ENCODE assay signal across 16 mouse cellular contexts in genomic region chr6:88715378-88715781, GRCm38 (mm10). TPM values are rescaled to one million over a fixed set of nuclear protein-coding genes. Genes with fewer than 3 reads are reported as not detected.
DNase-seq lines count a peak whose midpoint lies in the region; ATAC-seq and TF ChIP-seq lines count a peak whose summit lies in the region.
"Had no signal": no experiment of that assay in that cellular context is flagged by ENCODE, and none has a peak within 500 bp of the region (broad histone marks: within the 10 kb centered on the region; RNA-seq: fewer than 3 reads in every experiment).

No protein-coding gene starts in this region.

- H3K4me2 ChIP-seq in hindbrain, postnatal 0 days (ENCODE audit: low read depth, low read length), result no peak overlapping the region
- H3K4me2 ChIP-seq in hindbrain, embryonic 13.5 days, result no peak overlapping the region
- H3K4me2 ChIP-seq in forebrain, embryonic 11.5 days (ENCODE audit: low read depth, low read length, severe bottlenecking), result no peak overlapping the region
- H3K4me2 ChIP-seq in midbrain, postnatal 0 days (ENCODE audit: low read depth, low read length, poor library complexity, severe bottlenecking), result no peak overlapping the region
- H3K4me2 ChIP-seq: limb, embryonic 12.5 days; stomach, embryonic 15.5 days had no signal

- no peak for DNase-seq in hindbrain, postnatal 0 days (ENCODE audit: low spot score)
- peak; percentile 84 for DNase-seq in Muller cell, postnatal 12 days (ENCODE audit: inconsistent ontology term)
- DNase-seq in forebrain, embryonic 11.5 days (ENCODE audit: low spot score), result peak; percentile 56
- peak; percentile 61 for DNase-seq in kidney, postnatal 14 days
- no peak for DNase-seq in urinary bladder, adult 2 months (ENCODE audit: low spot score)
- DNase-seq in midbrain, postnatal 0 days (ENCODE audit: low spot score), result no peak
- DNase-seq: adrenal gland, adult 8-10 months; cerebellum, postnatal 25 days; gastrocnemius, postnatal 36 days; liver, postnatal 0 days; right cerebral cortex, postnatal 25 days; thymus, postnatal 4 days had no signal

- no peak overlapping the region for H3K9ac ChIP-seq in hindbrain, postnatal 0 days (replicated peaks; ENCODE audit: low read length)
- H3K9ac ChIP-seq in hindbrain, embryonic 13.5 days, result no peak overlapping the region
- no peak overlapping the region for H3K9ac ChIP-seq in forebrain, embryonic 11.5 days (ENCODE audit: low read length)
- H3K9ac ChIP-seq in midbrain, postnatal 0 days (replicated peaks; ENCODE audit: low read length, poor library complexity, severe bottlenecking), result no peak overlapping the region
- H3K9ac ChIP-seq: limb, embryonic 12.5 days; liver, postnatal 0 days; stomach, embryonic 15.5 days had no signal

- ATAC-seq in hindbrain, postnatal 0 days, result peak; percentile 15; the same call in 1 of the 2 replicates
- no peak for ATAC-seq in hindbrain, embryonic 13.5 days (ENCODE audit: low FRiP score)
- ATAC-seq in forebrain, embryonic 11.5 days (replicated peaks; ENCODE audit: low FRiP score), result peak; percentile 86
- no peak for ATAC-seq in midbrain, postnatal 0 days (ENCODE audit: low FRiP score)
- ATAC-seq: intestine, embryonic 16.5 days; liver, postnatal 0 days had no signal

- no peaks in the 10 kb centered on the region for H3K9me3 ChIP-seq in hindbrain, postnatal 0 days (ENCODE audit: low read length)
- H3K9me3 ChIP-seq in hindbrain, embryonic 13.5 days, result no peaks in the 10 kb centered on the region
- no peaks in the 10 kb centered on the region for H3K9me3 ChIP-seq in forebrain, embryonic 11.5 days (ENCODE audit: control insufficient read depth, low read length)
- H3K9me3 ChIP-seq in midbrain, postnatal 0 days (ENCODE audit: low read length), result no peaks in the 10 kb centered on the region
- H3K9me3 ChIP-seq: limb, embryonic 12.5 days; stomach, embryonic 15.5 days had no signal

- H3K36me3 ChIP-seq in hindbrain, postnatal 0 days (ENCODE audit: insufficient read depth, low read length), result no peaks in the 10 kb centered on the region
- no peaks in the 10 kb centered on the region for H3K36me3 ChIP-seq in hindbrain, embryonic 13.5 days
- no peaks in the 10 kb centered on the region for H3K36me3 ChIP-seq in forebrain, embryonic 11.5 days (ENCODE audit: control insufficient read depth, insufficient read depth, low read length)
- H3K36me3 ChIP-seq in midbrain, postnatal 0 days (ENCODE audit: insufficient read depth, low read length), result no peaks in the 10 kb centered on the region
- H3K36me3 ChIP-seq: limb, embryonic 12.5 days; stomach, embryonic 15.5 days had no signal

- no peaks in the 10 kb centered on the region for H3K27me3 ChIP-seq in hindbrain, postnatal 0 days (ENCODE audit: insufficient read depth, low read length)
- no peaks in the 10 kb centered on the region for H3K27me3 ChIP-seq in hindbrain, embryonic 13.5 days
- no peaks in the 10 kb centered on the region for H3K27me3 ChIP-seq in forebrain, embryonic 11.5 days (ENCODE audit: control insufficient read depth, insufficient read depth, low read length)
- H3K27me3 ChIP-seq in midbrain, postnatal 0 days (ENCODE audit: insufficient read depth, low read length), result no peaks in the 10 kb centered on the region
- H3K27me3 ChIP-seq: limb, embryonic 12.5 days; stomach, embryonic 15.5 days had no signal

- H3K4me3 ChIP-seq in hindbrain, postnatal 0 days (ENCODE audit: low read length), result no peak overlapping the region
- H3K4me3 ChIP-seq in hindbrain, embryonic 13.5 days, result no peak overlapping the region
- no peak overlapping the region for H3K4me3 ChIP-seq in forebrain, embryonic 11.5 days (ENCODE audit: low read depth, low read length)
- H3K4me3 ChIP-seq in midbrain, postnatal 0 days (ENCODE audit: low read depth, low read length), result no peak overlapping the region
- H3K4me3 ChIP-seq: limb, embryonic 12.5 days; stomach, embryonic 15.5 days had no signal

- H3K27ac ChIP-seq in hindbrain, postnatal 0 days, result 0 out of 2 replicates have a peak overlapping the region, but pooled peaks have one; percentile 8
- no peak overlapping the region for H3K27ac ChIP-seq in hindbrain, embryonic 13.5 days
- H3K27ac ChIP-seq in forebrain, embryonic 11.5 days (ENCODE audit: low read depth, low read length), result 0 out of 2 replicates have a peak overlapping the region, but pooled peaks have one; percentile 19
- no peak overlapping the region for H3K27ac ChIP-seq in midbrain, postnatal 0 days (ENCODE audit: low read depth, low read length)
- H3K27ac ChIP-seq: stomach, embryonic 15.5 days had no signal

- no peak for TF ChIP-seq CTCF in hindbrain, postnatal 0 days (IDR thresholded peaks at IDR 0.05; ENCODE audit: low read depth)
- no peak for TF ChIP-seq CTCF in midbrain, postnatal 0 days (IDR thresholded peaks at IDR 0.05)

- H3K4me1 ChIP-seq in hindbrain, postnatal 0 days (ENCODE audit: insufficient read depth, low read length), result no peaks in the 10 kb centered on the region
- 0 out of 2 replicates have a peak, but pooled peaks cover 4% of the 10 kb centered on the region for H3K4me1 ChIP-seq in hindbrain, embryonic 13.5 days (replicated peaks)
- peaks cover 10% of the 10 kb centered on the region; the same call in 1 of the 2 replicates for H3K4me1 ChIP-seq in forebrain, embryonic 11.5 days (replicated peaks; ENCODE audit: control insufficient read depth, insufficient read depth, low read length)
- no peaks in the 10 kb centered on the region for H3K4me1 ChIP-seq in midbrain, postnatal 0 days (ENCODE audit: insufficient read depth, low read length)
- H3K4me1 ChIP-seq: stomach, embryonic 15.5 days had no signal

- 41% methylated on average over 9 of the region's 9 CpGs for WGBS in hindbrain, postnatal 0 days
- 40% methylated on average over 9 of the region's 9 CpGs for WGBS in hindbrain, embryonic 13.5 days
- WGBS in forebrain, embryonic 11.5 days, result 20% methylated on average over 9 of the region's 9 CpGs
- WGBS in midbrain, postnatal 0 days, result 43% methylated on average over 9 of the region's 9 CpGs

RNA-seq across cellular contexts. Expression of gene Mgll, which starts 8.8 kb away (rescaled TPM):
- 105 and 126 TPM in 2 replicates for total RNA-seq in hindbrain, postnatal 0 days (2014; rRNA removed)
- 148 and 158 TPM in 2 replicates for polyA plus RNA-seq in hindbrain, postnatal 0 days (2015; fragmentation: Nextera tagmentation; extraction: Ambion mirVana)
- 19.7 and 21.3 TPM in 2 replicates for polyA plus RNA-seq in hindbrain, embryonic 13.5 days (2015; fragmentation: Nextera tagmentation; extraction: Ambion mirVana)
- 4.1 and 4.4 TPM in 2 replicates for polyA plus RNA-seq in forebrain, embryonic 11.5 days (2014; fragmentation: Nextera tagmentation; extraction: Ambion mirVana)
- polyA plus RNA-seq in urinary bladder, adult 2 months (2012; rRNA removed), result 66.3 and 69.7 TPM in 2 replicates
- total RNA-seq in midbrain, postnatal 0 days (2014; rRNA removed), result 48.7 and 50.6 TPM in 2 replicates
- 62.3 and 75.3 TPM in 2 replicates for polyA plus RNA-seq in midbrain, postnatal 0 days (2015; fragmentation: Nextera tagmentation; extraction: Ambion mirVana)

Comparison
In these comparisons a context has a peak if more than half of its experiments do, and no peak if none do; other contexts are left out.
1. ATAC-seq: peak in hindbrain, postnatal 0 days (single experiment) and forebrain, embryonic 11.5 days (single experiment); none in hindbrain, embryonic 13.5 days (single experiment) and midbrain, postnatal 0 days (single experiment).
2. H3K27ac ChIP-seq: peak in hindbrain, postnatal 0 days (single experiment) and forebrain, embryonic 11.5 days (single experiment); none in hindbrain, embryonic 13.5 days (single experiment) and midbrain, postnatal 0 days (single experiment).
3. DNase-seq: peak in Muller cell, postnatal 12 days (single experiment), forebrain, embryonic 11.5 days (single experiment) and kidney, postnatal 14 days (single experiment); none in hindbrain, postnatal 0 days (single experiment), urinary bladder, adult 2 months (single experiment) and midbrain, postnatal 0 days (single experiment).